Mouse (Mus musculus) right cerebral cortex, postnatal 25 days (tissue): ENCODE measurements at regions not wholly inside any gene's neighbourhood (a gene's known extent, or its start where the extent isn't known, plus 50 kb on each side); places are given as distances from the start of the nearest gene placed in this dataset.
A peak's percentile ranks its signal among the peaks of the same experiment; 100 is the strongest.

ENCODE experiments used
- DNase-seq: peaks from one replicate; pipeline ENCODE4 v3.0.0; 2022

GRCm38 (mm10) chr6:117279786-117280411, 111.6 kb downstream of the Cxcl12 start:
- peak; percentile 17 for DNase-seq

- no peak for DNase-seq
Observed at GRCm38 (mm10) chr6:117280911-117281310, 112.6 kb downstream of the Cxcl12 start.

- DNase-seq: no peak
Observed at GRCm38 (mm10) chr6:117283616-117284015, 115.3 kb downstream of the Cxcl12 start.

GRCm38 (mm10) chr6:117284376-117285106, 116.2 kb downstream of the Cxcl12 start:
- no peak for DNase-seq

- DNase-seq: no peak
Observed at GRCm38 (mm10) chr6:117287396-117287795, 119.1 kb downstream of the Cxcl12 start.

- no peak for DNase-seq
Observed at GRCm38 (mm10) chr6:117293780-117294465, 125.6 kb downstream of the Cxcl12 start.

- DNase-seq: no peak
Observed at GRCm38 (mm10) chr6:117297918-117298317, 129.6 kb downstream of the Cxcl12 start.

- no peak for DNase-seq
Observed at GRCm38 (mm10) chr6:117299503-117300288, 131.4 kb downstream of the Cxcl12 start.

GRCm38 (mm10) chr6:117303361-117303760, 135.0 kb downstream of the Cxcl12 start:
- no peak for DNase-seq

- no peak for DNase-seq
Observed at GRCm38 (mm10) chr6:117305736-117306250, 137.5 kb downstream of the Cxcl12 start.

GRCm38 (mm10) chr6:117308636-117309035, 140.3 kb downstream of the Cxcl12 start:
- no peak for DNase-seq

GRCm38 (mm10) chr6:117312891-117313781, 144.8 kb downstream of the Cxcl12 start:
- peak; percentile 44 for DNase-seq

- no peak for DNase-seq
Observed at GRCm38 (mm10) chr6:117313944-117314566, 145.7 kb downstream of the Cxcl12 start.

- no peak for DNase-seq
Observed at GRCm38 (mm10) chr6:117323301-117323700, 155.0 kb downstream of the Cxcl12 start.

- no peak for DNase-seq
Observed at GRCm38 (mm10) chr6:117323850-117324249, 155.5 kb downstream of the Cxcl12 start.

GRCm38 (mm10) chr6:117326835-117327775, 158.8 kb downstream of the Cxcl12 start:
- DNase-seq: no peak

- no peak for DNase-seq
Observed at GRCm38 (mm10) chr6:117329164-117329939, 161.0 kb downstream of the Cxcl12 start.

- DNase-seq: no peak
Observed at GRCm38 (mm10) chr6:117330198-117330597, 161.9 kb downstream of the Cxcl12 start.

GRCm38 (mm10) chr6:117330726-117331360, 162.5 kb downstream of the Cxcl12 start:
- no peak for DNase-seq
